Comparison of ENCODE assay signal across 8 mouse cellular contexts in genomic region chr9:102834742-102835591, GRCm38 (mm10). TPM values are rescaled to one million over a fixed set of nuclear protein-coding genes. Genes with fewer than 3 reads are reported as not detected.
DNase-seq lines count a peak whose midpoint lies in the region; ATAC-seq and TF ChIP-seq lines count a peak whose summit lies in the region.

TSS of gene Ryk (plus strand) at chr9:102834917.

- peaks cover 24% of the 10 kb centered on the region for H3K4me1 ChIP-seq in embryonic facial prominence, embryonic 14.5 days (ENCODE audit: control insufficient read depth, insufficient read depth, low read length)
- H3K4me1 ChIP-seq in limb, embryonic 14.5 days (ENCODE audit: control insufficient read depth, insufficient read depth, low read length), result peaks cover 34% of the 10 kb centered on the region

- peaks cover 32% of the 10 kb centered on the region for H3K79me3 ChIP-seq in C2C12 (ENCODE audit: low read depth)

- no peak for TF ChIP-seq POLR2A in limb, embryonic 14.5 days (IDR thresholded peaks at IDR 0.05; ENCODE audit: borderline replicate concordance, extremely low read depth, insufficient read depth, insufficient read length)
- TF ChIP-seq POLR2A in myocyte (IDR thresholded peaks at IDR 0.05; ENCODE audit: insufficient read length, low read depth), result no peak

- H3K27me3 ChIP-seq in C2C12 (ENCODE audit: control insufficient read depth, insufficient read depth, insufficient read length), result no peaks in the 10 kb centered on the region
- no peaks in the 10 kb centered on the region for H3K27me3 ChIP-seq in embryonic facial prominence, embryonic 14.5 days (replicated peaks; ENCODE audit: control insufficient read depth, insufficient read depth, low read length)
- H3K27me3 ChIP-seq in limb, embryonic 14.5 days (ENCODE audit: control insufficient read depth, insufficient read depth, low read length), result no peaks in the 10 kb centered on the region
- no peaks in the 10 kb centered on the region for H3K27me3 ChIP-seq in myocyte (ENCODE audit: control insufficient read depth, insufficient read depth, insufficient read length)
- no peaks in the 10 kb centered on the region for H3K27me3 ChIP-seq in splenic B cell, adult 2 months (ENCODE audit: control insufficient read depth, insufficient read depth, low read length, poor library complexity, severe bottlenecking)

- under 1% methylated on average over 37 of the region's 119 CpGs for WGBS in embryonic facial prominence, embryonic 14.5 days
- under 1% methylated on average over 56 of the region's 119 CpGs for WGBS in limb, embryonic 14.5 days

- H3K9ac ChIP-seq in embryonic facial prominence, embryonic 14.5 days (ENCODE audit: low read depth, low read length), result peak within 1 kb of the TSS; percentile 94
- H3K9ac ChIP-seq in limb, embryonic 14.5 days (ENCODE audit: low read depth, low read length, severe bottlenecking), result peak within 1 kb of the TSS; percentile 97

- H3K36me3 ChIP-seq in C2C12 (ENCODE audit: control insufficient read depth, insufficient read depth) (no peaks in the 10 kb centered on the region), myocyte (ENCODE audit: control insufficient read depth, insufficient read depth) (no peaks in the 10 kb centered on the region)
- H3K36me3 ChIP-seq in embryonic facial prominence, embryonic 14.5 days (ENCODE audit: control insufficient read depth, insufficient read depth, low read length), result no peaks in the 10 kb centered on the region
- no peaks in the 10 kb centered on the region; the same call in 1 of the 2 replicates for H3K36me3 ChIP-seq in limb, embryonic 14.5 days (ENCODE audit: control insufficient read depth, insufficient read depth, low read length)
- no peaks in the 10 kb centered on the region for H3K36me3 ChIP-seq in splenic B cell, adult 2 months (ENCODE audit: control insufficient read depth, insufficient read depth, low read length, poor library complexity, severe bottlenecking)

- no peak for TF ChIP-seq CTCF in C2C12 (IDR thresholded peaks at IDR 0.05; ENCODE audit: control insufficient read depth, insufficient read depth, insufficient read length)

- H3ac ChIP-seq in C2C12 (ENCODE audit: control insufficient read depth, insufficient read length, low read depth) (peak within 1 kb of the TSS; percentile 97), myocyte (ENCODE audit: control insufficient read depth, insufficient read length) (peak within 1 kb of the TSS; percentile 99)

- H3K79me2 ChIP-seq in C2C12 (ENCODE audit: control insufficient read depth, insufficient read depth) (peaks cover 46% of the 10 kb centered on the region), myocyte (ENCODE audit: control insufficient read depth, insufficient read depth) (peaks cover 44% of the 10 kb centered on the region)

- H3K4me3 ChIP-seq in C2C12 (ENCODE audit: insufficient read depth, poor library complexity, severe bottlenecking), result peak within 1 kb of the TSS; percentile 60
- H3K4me3 ChIP-seq in embryonic facial prominence, embryonic 14.5 days (ENCODE audit: low read depth, low read length), result peak within 1 kb of the TSS; percentile 80
- peak within 1 kb of the TSS; percentile 92 for H3K4me3 ChIP-seq in limb, embryonic 14.5 days (replicated peaks; ENCODE audit: low read length)
- H3K4me3 ChIP-seq in myocyte, result peak within 1 kb of the TSS; percentile 52

- ATAC-seq in embryonic facial prominence, embryonic 14.5 days (ENCODE audit: low read depth), result peak; percentile 86
- peak; percentile 88 for ATAC-seq in limb, embryonic 14.5 days (ENCODE audit: low FRiP score, low read depth)

- H3K9me3 ChIP-seq in embryonic facial prominence, embryonic 14.5 days (ENCODE audit: control insufficient read depth, low read length), result no peaks in the 10 kb centered on the region
- no peaks in the 10 kb centered on the region for H3K9me3 ChIP-seq in limb, embryonic 14.5 days (ENCODE audit: control insufficient read depth, low read length)

- peak within 1 kb of the TSS; percentile 92 for H3K27ac ChIP-seq in embryonic facial prominence, embryonic 14.5 days (replicated peaks; ENCODE audit: low read depth, low read length)
- H3K27ac ChIP-seq in limb, embryonic 14.5 days (replicated peaks; ENCODE audit: low read depth, low read length), result peak within 1 kb of the TSS; percentile 91

- H3K4me2 ChIP-seq in embryonic facial prominence, embryonic 14.5 days (ENCODE audit: low read depth, low read length), result peak within 1 kb of the TSS; percentile 65
- H3K4me2 ChIP-seq in limb, embryonic 14.5 days (replicated peaks; ENCODE audit: low read depth, low read length, severe bottlenecking), result peak within 1 kb of the TSS; percentile 56
- peak within 1 kb of the TSS; percentile 83 for H3K4me2 ChIP-seq in myocyte (ENCODE audit: low read depth)

- peak; percentile 47 to 57 for DNase-seq in adrenal gland, postnatal 4 days (ENCODE audit: low spot score in 2 of 2)
- peak; percentile 84 for DNase-seq in embryonic facial prominence, embryonic 14.5 days (ENCODE audit: low spot score)
- DNase-seq in heart, adult 9 months (ENCODE audit: low spot score in 2 of 2), result peak; percentile 78 to 80
- DNase-seq in kidney, adult 9 months, result peak; percentile 76
- DNase-seq in limb, embryonic 14.5 days (ENCODE audit: low spot score), result peak; percentile 75
- DNase-seq in splenic B cell, adult 2 months (ENCODE audit: low read depth, low spot score), result peak; percentile 27

TF ChIP-seq in C2C12, 6 proteins besides CTCF, POLR2A, EP300 and RAD21:
- TF ChIP-seq MAX (IDR thresholded peaks at IDR 0.05) (no peak), FOSL1 (IDR thresholded peaks at IDR 0.05; ENCODE audit: insufficient read depth, low read length, poor library complexity, severe bottlenecking) (no peak), MYOD1 (IDR thresholded peaks at IDR 0.05; ENCODE audit: control insufficient read depth, insufficient read length, low read depth) (no peak), CEBPB (IDR thresholded peaks at IDR 0.05; ENCODE audit: low read depth) (no peak), MYOG (IDR thresholded peaks at IDR 0.05; ENCODE audit: control insufficient read depth, extremely low read depth, insufficient read length) (no peak), USF1 (IDR thresholded peaks at IDR 0.05; ENCODE audit: low read depth) (no peak)

TF ChIP-seq in myocyte, 11 proteins besides CTCF, POLR2A, EP300 and RAD21:
- TF ChIP-seq POLR2AphosphoS2 (IDR thresholded peaks at IDR 0.05; ENCODE audit: insufficient read length, low read depth), result peak; percentile 10
- no peak for TF ChIP-seq USF1 (IDR thresholded peaks at IDR 0.05; ENCODE audit: low read depth)
- TF ChIP-seq E2F4 (IDR thresholded peaks at IDR 0.05; ENCODE audit: insufficient read depth), result no peak

RNA-seq across cellular contexts. Expression of gene Ryk, which starts in this region (rescaled TPM):
- polyA plus RNA-seq in C2C12 (2012; fragmentation: generic; extraction: Trizol) (68.4 TPM), myocyte (2012; fragmentation: generic; extraction: Trizol) (68.9 TPM)
- 10 to 100 TPM; 63.2 to 64.9 TPM for total RNA-seq in adrenal gland, postnatal 4 days (2021)
- 30.0 and 31.1 TPM in 2 replicates for polyA plus RNA-seq in embryonic facial prominence, embryonic 14.5 days (2014; fragmentation: Nextera tagmentation; extraction: Ambion mirVana)
- polyA plus RNA-seq in limb, embryonic 14.5 days (2012; rRNA removed), result 79.8 and 83.7 TPM in 2 replicates
- 37.5 and 58.6 TPM in 2 replicates for polyA plus RNA-seq in limb, embryonic 14.5 days (2014; fragmentation: Nextera tagmentation; extraction: Ambion mirVana)

Comparison
In these comparisons a context has a peak if more than half of its experiments do, and no peak if none do; other contexts are left out.
1. Peak in every context shown above with its lines: DNase-seq, ATAC-seq, H3K4me3 ChIP-seq and H3K27ac ChIP-seq.
2. DNase-seq: peak in every context shown above with its lines; median percentile 84 in embryonic facial prominence, embryonic 14.5 days; 79 in heart, adult 9 months; 76 in kidney, adult 9 months; 75 in limb, embryonic 14.5 days; 52 in adrenal gland, postnatal 4 days; 27 in splenic B cell, adult 2 months.